Mouse (Mus musculus) liver, embryonic 16.5 days (tissue): ENCODE measurements around the gene Gmeb1. TPM values are rescaled to one million over a fixed set of nuclear protein-coding genes. Genes with fewer than 3 reads are reported as not detected.
A peak's percentile ranks its signal among the peaks of the same experiment; 100 is the strongest.

Source experiments
- ATAC-seq: fragments of 200-750 bp; cut with Nextera tagmentation; 2 replicates; pipeline ENCODE4 v1.8.0; 2017; ENCODE audit warnings: low read depth, mild to moderate bottlenecking, moderate number of reproducible peaks, moderate library complexity
- H3K27ac ChIP-seq: fragments of 300-500 bp; sonication (generic); 2 replicates; pipeline ENCODE4 v1.5.1; 2014; ENCODE audit warnings: mild to moderate bottlenecking, low read length
- H3K27me3 ChIP-seq: fragments of 300-500 bp; sonication (generic); 2 replicates; pipeline ENCODE4 v1.6.1; 2014; ENCODE audit warnings: low read depth, low read length, mixed read lengths; ENCODE audit not compliant: control insufficient read depth, insufficient read depth
- H3K36me3 ChIP-seq: fragments of 300-500 bp; sonication (generic); 2 replicates; pipeline ENCODE4 v1.6.1; 2014; ENCODE audit warnings: mild to moderate bottlenecking; ENCODE audit not compliant: control insufficient read depth, insufficient read depth
- H3K4me1 ChIP-seq: fragments of 300-500 bp; sonication (generic); 2 replicates; pipeline ENCODE4 v1.6.1; 2014; ENCODE audit warnings: low read depth, low read length, mixed read lengths; ENCODE audit not compliant: control insufficient read depth
- H3K4me2 ChIP-seq: fragments of 300-500 bp; sonication (generic); 2 replicates; pipeline ENCODE4 v1.6.1; 2014; ENCODE audit warnings: low read depth, low read length, mixed read lengths
- H3K4me3 ChIP-seq: fragments of 300-500 bp; sonication (generic); 2 replicates; pipeline ENCODE4 v1.5.1; 2014; ENCODE audit warnings: low read depth, mild to moderate bottlenecking, low read length
- H3K9ac ChIP-seq: fragments of 300-500 bp; sonication (generic); 2 replicates; pipeline ENCODE4 v1.6.1; 2014; ENCODE audit warnings: low read depth, low read length
- H3K9me3 ChIP-seq: fragments of 300-500 bp; sonication (generic); replicated peaks from 2 replicates; pipeline ENCODE4 v1.6.1; 2016; ENCODE audit warnings: low read length; ENCODE audit not compliant: control insufficient read depth
- WGBS: fragments of 180-500 bp; shearing (Covaris S2); extraction: QIAGEN DNeasy Blood & Tissue Kit; methylation state at CpG from one replicate; pipeline ENCODE4 v1.1.7; 2014; ENCODE audit not compliant: insufficient replicate concordance; 5-methylcytosine and 5-hydroxymethylcytosine counted together
- polyA plus RNA-seq: library from polyadenylated mRNA; unstranded; fragments of >200 nt; fragmentation: Nextera tagmentation; extraction: Ambion mirVana; gene quantifications from 2 replicates; pipeline ENCODE4 v1.2.1, GENCODE M21; 2015

Gmeb1 gene
- polyA plus RNA-seq, 1 experiment from 2014 or later, result 12.7 TPM

DNA sequence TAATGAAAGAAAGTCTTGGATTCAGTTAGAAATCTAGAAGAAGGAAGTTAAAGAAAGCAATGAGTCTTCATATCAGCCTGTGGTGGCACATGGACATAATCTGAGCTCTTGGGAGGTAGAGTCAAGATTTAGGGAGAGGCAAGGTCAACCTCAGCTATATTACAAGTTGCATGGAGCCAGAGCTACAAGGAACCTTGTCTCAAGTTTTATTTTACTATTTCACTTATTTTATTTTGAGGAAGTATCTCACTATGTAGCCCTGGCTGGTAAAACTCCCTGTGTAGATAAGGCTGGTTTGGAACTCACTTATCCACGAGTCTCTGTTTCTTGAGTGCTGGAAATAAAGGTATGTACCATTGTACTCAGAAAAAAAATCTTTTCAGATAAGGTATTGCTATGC lies 44.8 kb downstream of the Gmeb1 start:
- no peak overlapping the region for H3K4me3 ChIP-seq
- H3K9me3 ChIP-seq, result no peaks in the 10 kb centered on the region
- 17% methylated on average over 1 of the region's 1 CpGs for WGBS

DNA sequence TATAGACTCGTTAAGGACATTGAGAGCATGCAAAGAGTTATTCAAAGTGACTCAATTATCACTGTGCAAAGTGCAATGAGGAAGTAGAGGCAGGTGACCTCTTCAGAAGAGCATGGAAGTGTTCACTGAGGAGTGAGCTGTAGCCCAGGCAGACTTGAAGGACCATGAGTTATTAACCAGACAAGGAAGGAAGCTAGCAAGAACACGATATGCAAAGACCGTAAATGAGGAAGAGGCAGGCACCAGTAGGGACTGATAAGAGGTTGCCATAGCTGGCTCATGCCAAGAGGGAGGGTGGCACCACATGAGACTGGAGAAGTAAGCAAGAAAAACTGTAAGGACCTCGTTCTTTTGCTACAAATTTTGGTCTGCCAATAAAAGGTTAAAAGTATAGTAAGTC lies 46.6 kb downstream of the Gmeb1 start:
- H3K9ac ChIP-seq, result no peak overlapping the region; the same call in 1 of the 2 replicates
- H3K4me2 ChIP-seq, result 0 out of 2 replicates have a peak overlapping the region, but pooled peaks have one; percentile 2
- no peak overlapping the region for H3K27ac ChIP-seq
- H3K27me3 ChIP-seq, result no peaks in the 10 kb centered on the region
- H3K36me3 ChIP-seq, result peaks cover 3% of the 10 kb centered on the region
- ATAC-seq, result no peak
- WGBS, result 11% methylated on average over 4 of the region's 4 CpGs
- peaks cover 30% of the 10 kb centered on the region for H3K4me1 ChIP-seq
- no peaks in the 10 kb centered on the region for H3K9me3 ChIP-seq
- no peak overlapping the region for H3K4me3 ChIP-seq

More for the DNA sequence above, 44.8 kb downstream of the Gmeb1 start:
- Histone ChIP-seq H3K27me3 (no peaks in the 10 kb centered on the region), H3K9ac (no peak overlapping the region), H3K36me3 (no peaks in the 10 kb centered on the region), H3K27ac (no peak overlapping the region), H3K4me1 (peaks cover 24% of the 10 kb centered on the region), H3K4me2 (no peak overlapping the region)
- ATAC-seq, result no peak

DNA sequence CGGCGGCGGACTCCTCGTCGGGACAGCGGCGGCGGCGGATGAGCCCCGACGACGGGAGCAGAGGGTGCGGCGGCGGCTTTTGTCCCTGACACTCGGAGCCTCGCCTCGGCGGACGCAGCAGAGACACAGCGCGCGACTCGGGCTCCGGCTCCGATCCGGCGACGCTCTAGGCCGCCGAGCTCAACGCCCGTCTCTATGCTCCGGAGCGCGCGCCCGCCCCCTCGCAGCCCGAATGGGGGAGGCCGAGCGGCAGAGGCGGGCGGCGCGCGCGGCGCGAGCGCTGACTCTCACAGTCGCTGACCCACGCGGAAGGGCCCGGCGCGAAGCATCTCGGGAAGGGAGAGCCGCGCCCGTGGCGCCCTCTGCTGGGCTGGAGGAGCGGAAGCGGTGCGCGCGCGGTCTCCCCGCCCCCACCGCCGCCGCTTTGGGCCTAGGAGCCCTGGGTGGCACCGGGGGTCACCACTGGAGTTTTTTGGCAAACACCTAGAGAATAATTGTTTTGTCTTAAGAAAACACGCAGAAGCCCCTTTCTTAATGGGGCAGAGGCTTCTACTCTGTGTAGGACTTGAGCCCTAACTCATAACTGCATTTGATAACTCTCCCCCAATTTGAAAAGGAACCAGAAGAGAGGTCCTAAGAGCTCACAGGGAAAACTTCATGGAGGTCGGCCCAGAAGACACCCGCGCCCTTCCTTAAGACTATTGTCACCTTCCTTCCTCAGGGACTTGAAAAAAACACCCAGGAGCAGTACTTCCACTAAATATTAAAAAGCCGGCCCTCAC lies 49.3 kb downstream of the Gmeb1 start, which contains the start of gene Ythdf2:
TSS of gene Ythdf2 (minus strand) at position 351 of the 782 bp plus-strand sequence.
- 2% methylated on average over 64 of the region's 78 CpGs for WGBS
- Histone ChIP-seq H3K9me3 (no peaks in the 10 kb centered on the region), H3K4me1 (peaks cover 31% of the 10 kb centered on the region), H3K27ac (peak within 1 kb of the TSS; percentile 93), H3K27me3 (no peaks in the 10 kb centered on the region), H3K4me3 (peak within 1 kb of the TSS; percentile 79), H3K9ac (peak within 1 kb of the TSS; percentile 95), H3K4me2 (peak within 1 kb of the TSS; percentile 65), H3K36me3 (peaks cover 6% of the 10 kb centered on the region)
- ATAC-seq, result peak; percentile 98

DNA sequence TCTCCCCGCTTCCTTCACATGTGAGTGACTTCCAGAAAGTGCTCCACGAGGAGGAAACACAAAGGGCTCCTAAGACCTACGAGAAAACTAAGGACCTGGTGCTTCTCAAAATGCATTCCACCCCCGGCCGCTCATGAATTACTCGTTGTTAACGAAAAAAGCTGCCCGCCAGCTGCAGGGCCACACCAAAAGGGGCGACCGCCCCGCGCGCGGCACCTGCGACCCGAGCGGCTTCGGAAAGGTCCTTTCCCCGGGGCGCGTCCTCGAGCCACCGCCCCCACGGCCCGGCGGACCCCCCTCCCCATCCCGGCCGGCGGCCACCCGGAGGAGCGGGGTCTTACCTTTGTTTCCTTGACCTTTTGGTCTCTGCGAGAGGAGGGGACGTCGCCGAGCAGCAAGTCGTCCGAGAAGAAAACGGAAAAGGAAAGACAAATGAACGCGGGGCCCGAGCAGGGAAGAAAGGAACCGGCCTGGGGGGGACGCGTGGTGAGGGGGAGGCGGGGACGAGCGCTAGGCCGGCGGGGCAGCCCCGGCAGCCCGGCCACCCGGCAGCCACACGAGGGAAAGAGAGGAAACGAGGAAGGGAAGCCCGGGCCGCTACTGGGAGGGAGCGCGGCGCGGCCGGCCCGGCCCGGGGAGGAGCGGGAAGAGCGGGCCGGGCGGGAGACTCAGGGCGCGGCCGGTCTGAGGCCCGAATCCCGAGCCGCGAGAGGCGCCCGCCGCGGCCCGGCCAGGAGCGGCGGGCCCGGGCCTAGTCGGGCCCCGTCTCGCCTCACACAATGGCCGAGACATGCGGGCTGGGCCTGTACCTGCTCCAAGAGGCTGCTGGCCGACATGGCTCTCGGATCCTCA lies 50.1 kb downstream of the Gmeb1 start:
- ATAC-seq, result peak; percentile 72
- peaks cover 31% of the 10 kb centered on the region for H3K4me1 ChIP-seq
- H3K9ac ChIP-seq, result peak overlapping the region; percentile 95
- H3K4me2 ChIP-seq, result peak overlapping the region; percentile 65
- under 1% methylated on average over 70 of the region's 89 CpGs for whole genome bisulfite sequencing
- H3K27me3 ChIP-seq, result no peaks in the 10 kb centered on the region
- H3K27ac ChIP-seq, result peak overlapping the region; percentile 93
- peak overlapping the region; percentile 79 for H3K4me3 ChIP-seq
- H3K9me3 ChIP-seq, result no peaks in the 10 kb centered on the region
- peaks cover 6% of the 10 kb centered on the region for H3K36me3 ChIP-seq

DNA sequence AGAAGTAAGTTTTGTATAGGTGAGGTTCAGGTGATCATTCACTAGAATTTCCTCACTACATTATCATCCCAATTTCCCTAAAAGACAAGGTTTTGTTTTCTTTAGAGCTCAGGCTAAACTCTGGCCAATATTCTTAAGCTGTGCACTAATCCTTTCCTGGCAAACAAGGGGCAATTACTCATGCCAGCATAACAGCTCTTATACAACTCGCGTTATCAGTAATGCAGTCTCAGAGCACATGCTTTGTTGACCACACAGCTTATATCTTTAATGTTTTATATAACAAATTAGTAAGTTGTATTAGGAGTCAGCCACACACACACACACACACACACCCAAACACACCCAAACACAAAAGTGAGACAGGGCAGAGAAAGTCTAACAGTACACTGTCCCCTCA lies 51.1 kb downstream of the Gmeb1 start:
- no peaks in the 10 kb centered on the region for H3K27me3 ChIP-seq
- H3K9me3 ChIP-seq, result no peaks in the 10 kb centered on the region
- H3K36me3 ChIP-seq, result peaks cover 13% of the 10 kb centered on the region
- H3K4me2 ChIP-seq, result peak overlapping the region; percentile 65
- 10% methylated on average over 2 of the region's 2 CpGs for WGBS
- ATAC-seq, result no peak
- peak overlapping the region; percentile 79 for H3K4me3 ChIP-seq
- peaks cover 31% of the 10 kb centered on the region for H3K4me1 ChIP-seq
- H3K9ac ChIP-seq, result peak overlapping the region; percentile 95
- H3K27ac ChIP-seq, result no peak overlapping the region

DNA sequence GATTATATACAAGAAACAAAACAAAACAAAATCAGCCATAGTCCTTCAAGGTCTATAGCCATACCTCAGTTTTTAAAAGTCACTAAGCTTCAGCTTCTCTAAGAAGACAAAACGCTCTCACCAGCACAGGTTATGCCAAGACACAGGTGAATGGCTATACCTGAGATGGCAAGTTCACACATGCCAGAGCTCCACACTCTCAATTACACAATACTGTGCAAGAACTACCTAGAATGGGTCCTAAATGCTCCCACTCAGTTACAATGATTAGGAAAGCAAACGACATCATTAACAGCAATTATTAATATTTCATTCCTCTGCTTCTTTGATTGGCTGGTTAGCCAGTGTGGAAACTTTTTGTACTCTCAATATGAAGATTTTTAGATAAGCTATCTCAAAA lies 52.1 kb downstream of the Gmeb1 start:
- no peak overlapping the region for H3K9ac ChIP-seq
- H3K4me2 ChIP-seq, result no peak overlapping the region
- H3K4me3 ChIP-seq, result no peak overlapping the region
- ATAC-seq, result no peak
- H3K36me3 ChIP-seq, result peaks cover 18% of the 10 kb centered on the region
- no peaks in the 10 kb centered on the region for H3K27me3 ChIP-seq
- peaks cover 20% of the 10 kb centered on the region for H3K4me1 ChIP-seq
- WGBS, result 84% methylated on average over 2 of the region's 2 CpGs
- no peaks in the 10 kb centered on the region for H3K9me3 ChIP-seq
- no peak overlapping the region for H3K27ac ChIP-seq

DNA sequence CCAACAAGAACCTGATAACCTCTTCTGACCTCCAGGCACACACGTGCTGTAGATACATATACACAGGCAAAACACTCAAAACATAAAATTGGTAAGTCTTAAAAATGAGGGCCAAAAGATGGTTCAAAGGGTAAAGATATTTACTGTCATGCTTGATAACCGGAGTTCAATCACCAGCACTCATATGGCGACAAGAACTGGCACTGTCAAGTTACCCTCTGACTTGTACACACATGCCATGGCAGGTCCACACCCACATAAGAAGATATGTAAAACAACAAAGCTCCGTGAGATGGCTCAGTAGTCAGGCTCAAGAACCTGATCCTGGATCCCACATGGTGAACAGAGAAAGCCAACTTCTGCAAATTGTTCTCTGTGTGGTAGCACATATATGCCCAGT lies 54.1 kb downstream of the Gmeb1 start:
- Histone ChIP-seq H3K4me1 (peaks cover 14% of the 10 kb centered on the region), H3K4me2 (no peak overlapping the region), H3K27me3 (no peaks in the 10 kb centered on the region), H3K4me3 (no peak overlapping the region), H3K9ac (no peak overlapping the region), H3K27ac (no peak overlapping the region), H3K9me3 (no peaks in the 10 kb centered on the region), H3K36me3 (peaks cover 31% of the 10 kb centered on the region)
- 61% methylated on average over 4 of the region's 4 CpGs for WGBS
- ATAC-seq, result no peak

DNA sequence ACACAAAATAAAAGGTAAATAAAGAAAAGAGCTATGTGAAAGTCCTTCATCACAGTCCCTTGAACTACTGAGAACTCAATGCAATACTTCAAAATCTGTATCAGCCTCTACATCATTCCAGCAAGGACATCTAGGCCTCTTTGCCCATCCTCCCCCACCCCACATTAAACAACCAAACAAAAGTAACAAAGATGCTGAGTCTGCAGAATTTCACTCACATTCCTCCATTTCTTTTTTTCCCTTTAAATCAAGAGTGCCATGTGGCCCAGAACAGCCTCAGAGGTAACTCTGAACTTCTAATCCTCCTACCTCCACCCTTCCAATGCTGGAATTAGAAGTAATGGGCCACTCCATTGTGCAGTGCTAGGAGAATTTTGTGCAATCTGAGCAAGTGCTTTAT lies 62.6 kb downstream of the Gmeb1 start:
- no peak overlapping the region for H3K9ac ChIP-seq
- H3K36me3 ChIP-seq, result peaks cover 8% of the 10 kb centered on the region
- no peaks in the 10 kb centered on the region for H3K9me3 ChIP-seq
- ATAC-seq, result no peak
- no peak overlapping the region for H3K4me2 ChIP-seq
- H3K27ac ChIP-seq, result peak overlapping the region; percentile 57; the same call in 1 of the 2 replicates
- H3K27me3 ChIP-seq, result no peaks in the 10 kb centered on the region
- peaks cover 21% of the 10 kb centered on the region for H3K4me1 ChIP-seq
- H3K4me3 ChIP-seq, result no peak overlapping the region

DNA sequence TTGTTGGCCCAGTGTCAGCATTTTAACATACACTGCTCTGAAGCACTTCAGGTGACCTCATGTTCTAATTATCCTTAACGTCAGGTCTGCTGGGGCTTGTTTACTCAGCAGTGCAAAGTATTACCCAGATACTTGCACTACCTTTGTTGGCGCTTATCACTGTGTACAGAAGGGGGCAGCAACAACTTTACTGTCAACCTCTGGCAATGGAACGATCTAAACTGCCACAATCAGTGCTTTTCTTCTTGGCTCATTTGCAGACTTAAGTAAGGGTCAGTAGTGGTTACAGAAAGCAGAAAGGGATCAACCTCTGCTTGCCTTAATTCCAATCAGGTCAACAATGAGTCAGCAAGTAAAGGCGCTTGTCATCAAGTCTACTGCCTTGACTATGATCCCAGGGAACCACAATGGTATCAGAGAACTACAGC lies 63.1 kb downstream of the Gmeb1 start:
- Histone ChIP-seq H3K9me3 (no peaks in the 10 kb centered on the region), H3K4me1 (peaks cover 21% of the 10 kb centered on the region), H3K4me3 (no peak overlapping the region), H3K4me2 (no peak overlapping the region), H3K27ac (peak overlapping the region; percentile 57), H3K27me3 (no peaks in the 10 kb centered on the region), H3K36me3 (peaks cover 4% of the 10 kb centered on the region), H3K9ac (no peak overlapping the region)
- peak; percentile 80 for ATAC-seq
- 27% methylated on average over 4 of the region's 4 CpGs for WGBS
